Mouse (Mus musculus) C2C12 (cell line): ENCODE results near the gene Cep152. TPM values are rescaled to one million over a fixed set of nuclear protein-coding genes. Genes with fewer than 3 reads are reported as not detected.

Experiments used
- H3K27me3 ChIP-seq: one replicate; pipeline ENCODE4 v1.6.1; 2011; ENCODE audit not compliant: control insufficient read depth, insufficient read depth, insufficient read length
- H3K36me3 ChIP-seq: one replicate; pipeline ENCODE4 v1.6.1; 2011; ENCODE audit not compliant: control insufficient read depth, insufficient read depth
- H3K4me3 ChIP-seq: one replicate; pipeline ENCODE4 v1.5.1; 2011; ENCODE audit warnings: mild to moderate bottlenecking, control low read depth; ENCODE audit not compliant: poor library complexity, insufficient read depth, severe bottlenecking
- H3K79me2 ChIP-seq: one replicate; pipeline ENCODE4 v1.6.1; 2011; ENCODE audit not compliant: control insufficient read depth, insufficient read depth
- H3K79me3 ChIP-seq: one replicate; pipeline ENCODE4 v1.6.1; 2011; ENCODE audit warnings: low read depth, control low read depth
- H3ac ChIP-seq: one replicate; pipeline ENCODE3; 2011; ENCODE audit warnings: low read depth; ENCODE audit not compliant: control insufficient read depth, insufficient read length
- CEBPB ChIP-seq: IDR thresholded peaks from one replicate; pipeline ENCODE4 v1.6.1; 2011; ENCODE audit warnings: low read depth, mild to moderate bottlenecking, control low read depth, moderate library complexity
- CTCF ChIP-seq: IDR thresholded peaks from one replicate; pipeline ENCODE4 v1.5.1; 2011; ENCODE audit not compliant: control insufficient read depth, insufficient read depth, insufficient read length
- FOSL1 ChIP-seq: IDR thresholded peaks from one replicate; pipeline ENCODE4 v1.8.0; 2011; ENCODE audit warnings: mild to moderate bottlenecking, low read length; ENCODE audit not compliant: poor library complexity, insufficient read depth, severe bottlenecking
- MAX ChIP-seq: IDR thresholded peaks from one replicate; pipeline ENCODE4 v1.6.1; 2011; ENCODE audit warnings: mild to moderate bottlenecking, control low read depth
- MYOD1 ChIP-seq: IDR thresholded peaks from one replicate; pipeline ENCODE4 v1.6.1; 2011; ENCODE audit warnings: low read depth; ENCODE audit not compliant: control insufficient read depth, insufficient read length
- MYOG ChIP-seq: IDR thresholded peaks from one replicate; pipeline ENCODE4 v1.6.1; 2011; ENCODE audit not compliant: control insufficient read depth, insufficient read length; ENCODE audit errors: extremely low read depth
- USF1 ChIP-seq: IDR thresholded peaks from one replicate; pipeline ENCODE4 v1.6.1; 2011; ENCODE audit warnings: low read depth, mild to moderate bottlenecking, control low read depth, moderate library complexity
- polyA plus RNA-seq: library from polyadenylated mRNA; unstranded; fragments of >200 nt; fragmentation: generic; extraction: Trizol; gene quantifications from one replicate; pipeline ENCODE4 v1.2.1, GENCODE M21; 2012; ENCODE audit warnings: missing spikeins

The Cep152 gene
- polyA plus RNA-seq, 1 experiment, result 1.8 TPM

- no peak overlapping the region for H3ac ChIP-seq
- no peaks in the 10 kb centered on the region for H3K27me3 ChIP-seq
- H3K4me3 ChIP-seq, result no peak overlapping the region
- TF ChIP-seq CEBPB, result no peak
- TF ChIP-seq MYOG, result no peak
- TF ChIP-seq CTCF, result no peak
- TF ChIP-seq MAX, result no peak
- TF ChIP-seq MYOD1, result no peak
- no peak for TF ChIP-seq USF1
- H3K79me3 ChIP-seq, result no peaks in the 10 kb centered on the region
- no peaks in the 10 kb centered on the region for H3K36me3 ChIP-seq
- H3K79me2 ChIP-seq, result no peaks in the 10 kb centered on the region
These were observed 35.1 kb upstream of the Cep152 start for GRCm38 (mm10) chr2:125659823-125660536.

- H3K27me3 ChIP-seq, result no peaks in the 10 kb centered on the region
- no peak overlapping the region for H3ac ChIP-seq
- H3K4me3 ChIP-seq, result no peak overlapping the region
- TF ChIP-seq MYOD1 (no peak), CTCF (no peak), USF1 (no peak), FOSL1 (no peak)
- no peaks in the 10 kb centered on the region for H3K79me3 ChIP-seq
- H3K36me3 ChIP-seq, result no peaks in the 10 kb centered on the region
- H3K79me2 ChIP-seq, result no peaks in the 10 kb centered on the region
These were observed 30.5 kb upstream of the Cep152 start for GRCm38 (mm10) chr2:125655391-125655790.

DNA sequence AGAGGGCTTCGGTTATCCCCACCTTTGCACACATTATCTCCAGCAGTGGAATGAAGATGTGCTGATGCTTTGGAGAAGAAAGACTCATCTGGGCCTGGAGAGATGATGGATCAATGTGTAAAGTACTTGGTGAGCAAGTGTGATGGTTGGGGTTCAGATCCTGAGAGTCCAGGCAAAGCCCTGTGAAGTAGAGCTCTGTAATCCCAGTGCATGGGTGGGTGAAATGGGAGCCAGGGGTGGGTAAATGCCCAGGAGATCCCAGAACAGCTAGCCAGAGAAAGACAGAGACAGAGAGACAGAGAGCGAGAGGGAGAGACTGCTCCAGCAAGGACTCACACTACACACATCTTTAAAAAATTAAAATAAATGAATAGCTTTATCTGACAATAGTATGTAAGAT, 28.4 kb upstream of the Cep152 start:
- Histone ChIP-seq H3K27me3 (peaks cover 4% of the 10 kb centered on the region), H3K79me2 (no peaks in the 10 kb centered on the region), H3K36me3 (no peaks in the 10 kb centered on the region), H3K4me3 (no peak overlapping the region), H3ac (no peak overlapping the region), H3K79me3 (no peaks in the 10 kb centered on the region)
- TF ChIP-seq MYOG (no peak), MYOD1 (no peak), CEBPB (no peak), FOSL1 (no peak), MAX (no peak), CTCF (no peak), USF1 (no peak)

DNA sequence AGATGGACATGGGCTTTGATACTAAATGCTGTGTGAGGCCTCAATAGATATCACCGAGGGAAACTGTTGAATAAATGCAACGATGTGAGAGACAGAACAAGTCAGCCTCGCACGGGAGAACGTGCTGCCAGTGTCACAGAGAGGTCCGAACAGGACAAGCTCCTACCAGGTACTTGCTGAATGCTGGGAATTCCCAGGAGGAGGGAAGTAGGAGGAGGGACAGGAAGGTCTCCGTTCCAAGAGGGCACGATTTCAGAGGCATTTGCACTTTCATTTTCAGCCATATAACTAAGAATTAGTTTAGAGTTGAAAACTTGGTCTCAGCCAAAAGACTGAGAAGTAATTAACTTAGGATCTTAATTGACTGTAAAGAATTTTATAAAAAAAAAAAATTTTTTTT, 26.6 kb upstream of the Cep152 start:
- no peak overlapping the region for H3K4me3 ChIP-seq
- no peaks in the 10 kb centered on the region for H3K79me2 ChIP-seq
- H3K79me3 ChIP-seq, result no peaks in the 10 kb centered on the region
- no peaks in the 10 kb centered on the region for H3K36me3 ChIP-seq
- H3ac ChIP-seq, result no peak overlapping the region
- peaks cover 9% of the 10 kb centered on the region for H3K27me3 ChIP-seq
- TF ChIP-seq USF1 (no peak), MAX (no peak), MYOD1 (no peak), FOSL1 (no peak), MYOG (no peak), CEBPB (no peak), CTCF (no peak)

- TF ChIP-seq MAX (no peak), FOSL1 (no peak), CTCF (no peak), MYOD1 (no peak), USF1 (no peak), MYOG (no peak), CEBPB (no peak)
- H3ac ChIP-seq, result no peak overlapping the region
- no peak overlapping the region for H3K4me3 ChIP-seq
- no peaks in the 10 kb centered on the region for H3K36me3 ChIP-seq
- peaks cover 9% of the 10 kb centered on the region for H3K27me3 ChIP-seq
- H3K79me3 ChIP-seq, result no peaks in the 10 kb centered on the region
- no peaks in the 10 kb centered on the region for H3K79me2 ChIP-seq
These were observed 25.9 kb upstream of the Cep152 start for GRCm38 (mm10) chr2:125650742-125651352.

GRCm38 (mm10) chr2:125650038-125650437, 25.1 kb upstream of the Cep152 start:
- no peaks in the 10 kb centered on the region for H3K36me3 ChIP-seq
- peaks cover 11% of the 10 kb centered on the region for H3K27me3 ChIP-seq
- TF ChIP-seq CTCF (no peak), MYOG (no peak), MAX (no peak), USF1 (no peak), CEBPB (no peak), FOSL1 (no peak), MYOD1 (no peak)
- H3ac ChIP-seq, result no peak overlapping the region
- H3K4me3 ChIP-seq, result no peak overlapping the region
- H3K79me2 ChIP-seq, result no peaks in the 10 kb centered on the region
- H3K79me3 ChIP-seq, result no peaks in the 10 kb centered on the region
